Mouse (Mus musculus) embryonic facial prominence, embryonic 11.5 days (tissue): ENCODE data around the gene Aanat. TPM values are rescaled to one million over a fixed set of nuclear protein-coding genes. Genes with fewer than 3 reads are reported as not detected.

Experiments
- ATAC-seq: fragments of 200-750 bp; cut with Nextera tagmentation; replicated peaks from 2 replicates; pipeline ENCODE4 v1.8.0; 2017; ENCODE audit warnings: low read depth; ENCODE audit not compliant: insufficient number of reproducible peaks, low FRiP score, low TSS enrichment
- DNase-seq: peaks from one replicate; pipeline ENCODE4 v3.0.0-alpha.2; 2015; ENCODE audit warnings: low spot score
- H3K27ac ChIP-seq: fragments of 300-500 bp; sonication (generic); replicated peaks from 2 replicates; pipeline ENCODE4 v1.5.1; 2014; ENCODE audit warnings: mild to moderate bottlenecking, low read depth, low read length, control low read depth
- H3K27me3 ChIP-seq: fragments of 300-500 bp; sonication (generic); 2 replicates; pipeline ENCODE4 v1.6.1; 2014; ENCODE audit warnings: mild to moderate bottlenecking, low read length, moderate library complexity, mixed read lengths; ENCODE audit not compliant: control insufficient read depth, insufficient read depth
- H3K36me3 ChIP-seq: fragments of 300-500 bp; sonication (generic); replicated peaks from 2 replicates; pipeline ENCODE4 v1.6.1; 2014; ENCODE audit warnings: low read depth, mild to moderate bottlenecking, low read length, moderate library complexity, mixed read lengths; ENCODE audit not compliant: control insufficient read depth, insufficient read depth
- H3K4me1 ChIP-seq: fragments of 300-500 bp; sonication (generic); 2 replicates; pipeline ENCODE4 v1.6.1; 2014; ENCODE audit warnings: low read length, mixed read lengths; ENCODE audit not compliant: control insufficient read depth, insufficient read depth
- H3K4me2 ChIP-seq: fragments of 300-500 bp; sonication (generic); 2 replicates; pipeline ENCODE4 v1.6.1; 2014; ENCODE audit warnings: low read depth, mild to moderate bottlenecking, control low read depth, low read length, moderate library complexity
- H3K4me3 ChIP-seq: fragments of 300-500 bp; sonication (generic); 2 replicates; pipeline ENCODE4 v1.5.1; 2014; ENCODE audit warnings: low read depth, low read length, control low read depth
- H3K9ac ChIP-seq: fragments of 300-500 bp; sonication (generic); replicated peaks from 2 replicates; pipeline ENCODE4 v1.6.1; 2014; ENCODE audit warnings: mild to moderate bottlenecking, control low read depth, low read length
- H3K9me3 ChIP-seq: fragments of 300-500 bp; sonication (generic); replicated peaks from 2 replicates; pipeline ENCODE4 v1.6.1; 2016; ENCODE audit warnings: mild to moderate bottlenecking, low read length, inconsistent platforms, mixed read lengths; ENCODE audit not compliant: control insufficient read depth
- WGBS: fragments of 180-500 bp; shearing (Covaris S2); extraction: QIAGEN DNeasy Blood & Tissue Kit; methylation state at CpG from one replicate; pipeline ENCODE4 v1.1.7; 2014; 5-methylcytosine and 5-hydroxymethylcytosine counted together
- polyA plus RNA-seq: library from polyadenylated mRNA; unstranded; fragments of >200 nt; fragmentation: Nextera tagmentation; extraction: Ambion mirVana; gene quantifications from 2 replicates; pipeline ENCODE4 v1.2.1, GENCODE M21; 2014

The Aanat gene
- polyA plus RNA-seq, 1 experiment from 2014 or later, result not detected

- WGBS, result 83% methylated on average over 8 of the region's 8 CpGs
These were observed 18.7 kb upstream of the Aanat start for GRCm38 (mm10) chr11:116567531-116567930.

GRCm38 (mm10) chr11:116570821-116571220, 15.4 kb upstream of the Aanat start:
- DNase-seq (no peak), ATAC-seq (no peak)
- no peaks in the 10 kb centered on the region for H3K9me3 ChIP-seq
- WGBS, result 88% methylated on average over 7 of the region's 7 CpGs
- no peak overlapping the region for H3K4me3 ChIP-seq
- H3K27ac ChIP-seq, result no peak overlapping the region
- H3K27me3 ChIP-seq, result no peaks in the 10 kb centered on the region
- H3K36me3 ChIP-seq, result no peaks in the 10 kb centered on the region
- no peak overlapping the region for H3K9ac ChIP-seq
- no peaks in the 10 kb centered on the region for H3K4me1 ChIP-seq
- no peak overlapping the region for H3K4me2 ChIP-seq

More at GRCm38 (mm10) chr11:116567531-116567930, 18.7 kb upstream of the Aanat start:
- H3K4me1 ChIP-seq, result no peaks in the 10 kb centered on the region
- H3K9ac ChIP-seq, result no peak overlapping the region
- no peak for ATAC-seq
- no peak overlapping the region for H3K4me3 ChIP-seq
- no peaks in the 10 kb centered on the region for H3K27me3 ChIP-seq
- H3K4me2 ChIP-seq, result no peak overlapping the region
- H3K27ac ChIP-seq, result no peak overlapping the region
- H3K9me3 ChIP-seq, result no peaks in the 10 kb centered on the region
- H3K36me3 ChIP-seq, result no peaks in the 10 kb centered on the region
- DNase-seq, result no peak

- Histone ChIP-seq H3K4me1 (no peaks in the 10 kb centered on the region), H3K9ac (no peak overlapping the region), H3K27ac (no peak overlapping the region), H3K36me3 (no peaks in the 10 kb centered on the region), H3K27me3 (no peaks in the 10 kb centered on the region), H3K4me2 (no peak overlapping the region), H3K9me3 (no peaks in the 10 kb centered on the region), H3K4me3 (no peak overlapping the region)
- 82% methylated on average over 19 of the region's 19 CpGs for WGBS
- no peak for DNase-seq
- no peak for ATAC-seq
These were observed 14.2 kb upstream of the Aanat start for GRCm38 (mm10) chr11:116571767-116572679.

- Histone ChIP-seq H3K4me2 (no peak overlapping the region), H3K4me1 (no peaks in the 10 kb centered on the region), H3K27ac (no peak overlapping the region), H3K27me3 (no peaks in the 10 kb centered on the region), H3K4me3 (no peak overlapping the region), H3K36me3 (no peaks in the 10 kb centered on the region), H3K9me3 (no peaks in the 10 kb centered on the region), H3K9ac (no peak overlapping the region; the same call in 1 of the 2 replicates)
- DNase-seq (no peak), ATAC-seq (no peak)
- 43% methylated on average over 12 of the region's 12 CpGs for WGBS
These were observed 13.3 kb upstream of the Aanat start for GRCm38 (mm10) chr11:116572756-116573543.

- WGBS, result 61% methylated on average over 6 of the region's 6 CpGs
- ATAC-seq, result no peak
- H3K4me1 ChIP-seq, result no peaks in the 10 kb centered on the region
These were observed 11.7 kb upstream of the Aanat start for GRCm38 (mm10) chr11:116574486-116574885.

GRCm38 (mm10) chr11:116574982-116575381, 11.2 kb upstream of the Aanat start:
- no peak overlapping the region for H3K4me2 ChIP-seq
- H3K27ac ChIP-seq, result no peak overlapping the region
- H3K27me3 ChIP-seq, result no peaks in the 10 kb centered on the region
- DNase-seq, result no peak
- no peak overlapping the region for H3K4me3 ChIP-seq
- no peak for ATAC-seq
- no peak overlapping the region for H3K9ac ChIP-seq
- 70% methylated on average over 6 of the region's 6 CpGs for WGBS
- no peaks in the 10 kb centered on the region for H3K36me3 ChIP-seq
- H3K9me3 ChIP-seq, result no peaks in the 10 kb centered on the region
- H3K4me1 ChIP-seq, result no peaks in the 10 kb centered on the region

More at GRCm38 (mm10) chr11:116574486-116574885, 11.7 kb upstream of the Aanat start:
- Histone ChIP-seq H3K4me3 (no peak overlapping the region), H3K9ac (no peak overlapping the region), H3K36me3 (no peaks in the 10 kb centered on the region), H3K27ac (no peak overlapping the region), H3K4me2 (no peak overlapping the region), H3K9me3 (no peaks in the 10 kb centered on the region), H3K27me3 (no peaks in the 10 kb centered on the region)
- no peak for DNase-seq

- Histone ChIP-seq H3K27ac (no peak overlapping the region), H3K4me2 (no peak overlapping the region), H3K4me1 (peaks cover 2% of the 10 kb centered on the region; the same call in 1 of the 2 replicates), H3K9ac (no peak overlapping the region), H3K4me3 (no peak overlapping the region), H3K36me3 (no peaks in the 10 kb centered on the region), H3K27me3 (no peaks in the 10 kb centered on the region), H3K9me3 (no peaks in the 10 kb centered on the region)
- 76% methylated on average over 2 of the region's 2 CpGs for WGBS
- DNase-seq (no peak), ATAC-seq (no peak)
These were observed 10.8 kb upstream of the Aanat start for GRCm38 (mm10) chr11:116575396-116575795.

GRCm38 (mm10) chr11:116579280-116579679, 7.0 kb upstream of the Aanat start:
- no peaks in the 10 kb centered on the region for H3K36me3 ChIP-seq
- H3K4me2 ChIP-seq, result no peak overlapping the region
- ATAC-seq, result no peak
- DNase-seq, result no peak
- WGBS, result 94% methylated on average over 3 of the region's 3 CpGs
- no peak overlapping the region for H3K9ac ChIP-seq
- H3K9me3 ChIP-seq, result no peaks in the 10 kb centered on the region
- H3K27me3 ChIP-seq, result no peaks in the 10 kb centered on the region
- H3K27ac ChIP-seq, result no peak overlapping the region
- H3K4me1 ChIP-seq, result peaks cover 2% of the 10 kb centered on the region; the same call in 1 of the 2 replicates
- H3K4me3 ChIP-seq, result no peak overlapping the region
